Mouse (Mus musculus) layer of hippocampus, adult 8-10 months (tissue): ENCODE results near the gene Tmem132b. TPM values are rescaled to one million over a fixed set of nuclear protein-coding genes. Genes with fewer than 3 reads are reported as not detected.
"Not testable (repeated sequence)": the region's sequence is repeated elsewhere in the genome, so short reads cannot be mapped to it uniquely, and the experiment has no call there.

Experiments used
- DNase-seq, 2 experiments: peaks; one replicate each; pipeline ENCODE4 v3.0.0; 2022; ENCODE audit warnings: low spot score in 2 of 2
- total RNA-seq, 4 experiments: library from RNA; stranded (reverse); gene quantifications; 2 replicates each; pipeline ENCODE4 v1.2.4; 2022

The Tmem132b gene
- 100 to 1,000 TPM; 116 to 122 (median 119) TPM for total RNA-seq

GRCm38 (mm10) chr5:125531634-125532033 is at the start of gene Tmem132b:
Tmem132b (plus strand) TSS chr5:125531774.
- DNase-seq = no peak

- DNase-seq = no peak
Measured at GRCm38 (mm10) chr5:125482474-125482873, 49.1 kb upstream of the Tmem132b start.

- DNase-seq = no peak
Measured at GRCm38 (mm10) chr5:125483712-125484611, 47.6 kb upstream of the Tmem132b start.

DNA sequence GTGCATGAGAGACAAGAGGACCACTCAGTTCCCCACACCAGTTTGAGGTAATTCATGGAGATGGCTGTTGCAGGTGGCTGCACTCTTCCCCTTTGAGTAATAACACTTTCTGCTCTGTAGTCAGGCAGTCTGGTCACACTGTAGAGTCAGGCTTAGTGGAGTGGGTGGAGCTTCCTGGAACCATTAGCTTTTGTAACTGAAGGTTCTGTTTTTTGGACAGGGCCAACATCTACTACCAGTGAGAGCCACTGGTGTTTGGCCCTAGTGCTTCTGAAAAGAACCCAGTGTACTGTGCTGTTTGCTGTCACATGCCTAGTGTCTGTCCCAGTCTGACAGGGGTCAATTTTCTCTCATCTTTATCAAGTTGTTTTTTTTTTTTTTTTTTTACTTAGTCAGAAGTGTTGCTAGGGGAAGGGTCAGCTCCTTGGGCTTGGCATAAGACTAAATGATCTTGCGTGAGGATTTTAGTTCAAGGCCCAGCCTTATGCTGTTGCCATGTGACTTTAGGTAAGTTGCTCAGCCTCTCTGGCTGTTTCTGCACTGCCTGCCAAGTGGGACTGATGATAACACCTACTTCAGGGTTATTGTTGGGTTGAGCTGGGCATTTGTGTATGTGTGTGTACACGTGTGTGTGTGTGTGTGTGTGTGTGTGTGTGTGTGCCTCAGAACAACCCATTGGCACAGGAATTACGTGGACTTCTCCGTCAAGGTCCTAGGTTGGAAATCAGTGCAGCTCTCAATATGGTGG is 46.4 kb upstream of the Tmem132b start:
- DNase-seq = no peak

DNA sequence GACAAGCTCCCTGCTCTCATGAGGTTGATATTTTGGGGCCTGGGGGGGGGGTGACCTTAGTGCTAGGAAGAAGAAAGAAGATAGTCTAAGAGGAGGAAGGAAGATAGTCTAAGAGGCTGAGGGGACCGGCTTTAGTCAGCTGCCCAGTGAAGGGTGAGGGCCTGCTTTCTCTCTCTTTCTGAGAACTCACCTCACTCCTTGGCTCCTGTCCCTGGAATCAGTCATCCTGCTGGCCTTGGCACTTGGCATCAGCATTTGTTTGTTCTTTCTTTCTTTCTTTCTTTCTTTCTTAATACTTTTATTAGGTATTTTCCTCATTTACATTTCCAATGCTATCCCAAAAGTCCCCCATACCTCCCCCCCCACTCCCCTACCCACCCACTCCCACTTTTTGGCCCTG is 45.5 kb upstream of the Tmem132b start:
- no peak for DNase-seq

- DNase-seq = no peak
Measured at GRCm38 (mm10) chr5:125487375-125488115, 44.0 kb upstream of the Tmem132b start.

DNA sequence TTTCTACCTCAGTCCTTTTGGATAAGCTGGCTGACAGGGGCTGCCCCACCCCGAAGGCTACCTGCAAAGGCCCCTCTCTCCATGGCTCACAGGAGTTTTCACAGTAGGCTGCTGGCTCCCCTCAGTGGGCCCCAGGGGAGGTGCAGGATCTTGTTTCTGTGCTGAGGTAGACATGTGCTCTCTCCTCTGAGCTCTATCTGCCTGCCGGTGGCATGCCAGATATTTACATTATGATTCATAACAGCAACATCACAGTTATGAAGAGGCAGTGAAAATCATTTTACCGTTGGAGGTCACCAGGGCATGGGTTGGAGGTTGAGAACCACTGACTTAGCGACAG is 43.5 kb upstream of the Tmem132b start:
- DNase-seq = no peak

DNA sequence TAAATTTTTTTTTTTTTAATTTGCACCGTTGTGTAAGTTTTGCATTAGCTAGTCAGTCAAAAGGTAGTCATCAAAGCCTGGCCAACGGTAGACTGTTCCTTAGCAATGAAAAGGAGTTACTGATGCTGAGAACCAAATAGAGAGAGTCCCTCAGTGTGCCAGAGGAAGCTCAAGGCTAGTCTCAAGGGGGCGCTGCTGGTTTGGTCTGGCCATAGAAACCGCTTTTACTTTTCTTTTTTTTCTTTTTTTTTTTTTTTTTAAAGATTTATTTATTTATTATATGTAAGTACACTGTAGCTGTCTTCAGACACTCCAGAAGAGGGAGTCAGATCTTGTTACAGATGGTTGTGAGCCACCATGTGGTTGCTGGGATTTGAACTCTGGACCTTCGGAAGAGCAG is 42.6 kb upstream of the Tmem132b start:
- DNase-seq = not testable (repeated sequence)

GRCm38 (mm10) chr5:125491107-125491506 is 40.5 kb upstream of the Tmem132b start:
- no peak for DNase-seq

- DNase-seq = no peak
Measured at GRCm38 (mm10) chr5:125492379-125493092, 39.0 kb upstream of the Tmem132b start.

GRCm38 (mm10) chr5:125493093-125493423 is 38.5 kb upstream of the Tmem132b start:
- DNase-seq = no peak

DNA sequence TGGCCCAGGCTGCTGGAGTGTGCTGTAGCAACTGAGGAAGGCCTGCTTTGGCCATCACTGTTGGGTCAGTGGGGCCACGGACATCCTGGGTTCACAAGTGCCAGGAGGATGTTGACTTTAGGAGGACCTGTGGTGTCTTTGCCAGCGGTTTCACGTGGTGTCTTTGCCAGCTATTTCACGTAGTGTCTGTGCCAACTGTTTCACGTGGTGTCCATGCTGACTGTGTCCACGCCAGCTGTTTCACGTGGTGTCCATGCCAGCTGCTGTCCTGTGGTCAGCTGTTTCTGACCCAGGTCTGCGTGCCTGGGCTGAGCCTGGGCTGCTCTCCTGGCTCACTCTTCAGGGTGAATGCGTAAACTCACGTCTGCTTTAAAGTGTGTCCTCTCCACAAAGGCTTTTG is 35.9 kb upstream of the Tmem132b start:
- DNase-seq = no peak

- peak; percentile 76 to 83 for DNase-seq
Measured at GRCm38 (mm10) chr5:125497821-125498600, 33.6 kb upstream of the Tmem132b start.

- DNase-seq = no peak
Measured at GRCm38 (mm10) chr5:125501505-125501904, 30.1 kb upstream of the Tmem132b start.

DNA sequence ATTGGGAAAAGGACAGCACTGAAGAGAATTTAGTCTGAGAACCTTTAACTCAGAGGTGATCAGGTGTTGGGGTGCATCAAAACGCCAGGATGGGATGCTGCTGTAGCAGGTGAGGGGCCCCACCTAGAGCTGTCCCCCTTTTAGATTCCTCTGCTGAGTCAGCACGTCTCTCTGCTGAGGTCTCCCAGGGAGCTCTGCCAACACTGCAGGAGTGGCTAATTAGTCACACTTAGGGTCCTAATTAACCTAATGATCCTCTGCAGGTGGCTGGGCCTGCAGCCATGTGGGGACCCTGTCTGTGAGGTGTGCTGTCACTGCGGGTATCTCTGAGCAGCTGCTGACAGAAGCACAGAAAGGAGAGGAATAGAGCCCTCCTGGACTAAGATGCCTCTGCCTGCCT is 29.4 kb upstream of the Tmem132b start:
- no peak for DNase-seq

DNA sequence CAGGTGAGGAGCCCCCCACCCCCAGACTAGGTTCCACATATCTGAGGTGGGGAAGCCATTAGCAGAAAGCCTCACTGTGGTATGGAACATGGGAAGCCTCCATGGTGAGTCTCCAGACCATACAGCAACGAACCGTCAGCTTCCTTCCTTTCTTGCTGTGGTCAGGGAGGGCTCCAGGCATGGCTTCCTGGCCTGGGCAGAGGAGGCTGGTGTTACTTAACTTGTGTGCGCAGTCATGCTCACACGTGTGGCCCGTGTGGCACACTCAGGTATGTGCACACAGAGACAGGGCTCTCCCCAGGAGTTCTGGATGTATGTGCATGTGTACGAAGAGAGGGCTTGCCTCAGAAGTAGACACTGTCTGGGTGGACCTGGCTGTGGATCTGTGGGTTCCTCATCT is 27.9 kb upstream of the Tmem132b start:
- no peak for DNase-seq

- no peak for DNase-seq
Measured at GRCm38 (mm10) chr5:125504692-125505091, 26.9 kb upstream of the Tmem132b start.

- peak in 1 of 2 experiments; percentile 72 for DNase-seq
Measured at GRCm38 (mm10) chr5:125505968-125506367, 25.6 kb upstream of the Tmem132b start.

- DNase-seq = no peak
Measured at GRCm38 (mm10) chr5:125507582-125507981, 24.0 kb upstream of the Tmem132b start.

GRCm38 (mm10) chr5:125508006-125508405 is 23.6 kb upstream of the Tmem132b start:
- DNase-seq = no peak

DNA sequence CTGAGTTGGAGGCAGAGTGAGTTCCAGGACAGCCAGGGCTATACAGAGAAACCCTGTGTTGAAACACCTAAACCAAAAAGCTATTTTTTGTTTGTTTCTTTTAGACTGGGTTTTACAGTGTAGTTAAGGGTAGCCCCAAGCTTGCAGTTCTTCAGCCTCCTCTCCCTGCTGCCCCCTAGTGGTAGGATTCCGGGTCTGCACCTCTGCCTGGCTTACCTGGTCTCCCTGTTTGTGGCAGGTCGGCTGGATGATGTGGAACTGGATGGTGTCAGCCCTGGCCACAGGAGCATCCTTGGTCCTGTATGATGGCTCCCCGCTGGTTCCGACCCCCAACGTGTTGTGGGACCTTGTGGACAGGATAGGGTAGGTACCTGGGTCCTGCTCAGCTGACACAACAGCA is 22.0 kb upstream of the Tmem132b start:
- no peak for DNase-seq
